Mouse (Mus musculus) embryonic facial prominence, embryonic 14.5 days (tissue): ENCODE data around the gene Rps6. TPM values are rescaled to one million over a fixed set of nuclear protein-coding genes. Genes with fewer than 3 reads are reported as not detected.
A peak's percentile ranks its signal among the peaks of the same experiment; 100 is the strongest.

Source experiments
- ATAC-seq: fragments of 200-750 bp; cut with Nextera tagmentation; 2 replicates; pipeline ENCODE4 v1.8.0; 2017; ENCODE audit warnings: low read depth, moderate number of reproducible peaks, moderate TSS enrichment
- DNase-seq: peaks from one replicate; pipeline ENCODE4 v3.0.0-alpha.2; 2015; ENCODE audit warnings: low spot score
- H3K27ac ChIP-seq: fragments of 300-500 bp; sonication (generic); replicated peaks from 2 replicates; pipeline ENCODE4 v1.5.1; 2014; ENCODE audit warnings: low read depth, mild to moderate bottlenecking, low read length, moderate library complexity
- H3K27me3 ChIP-seq: fragments of 300-500 bp; sonication (generic); replicated peaks from 2 replicates; pipeline ENCODE4 v1.6.1; 2014; ENCODE audit warnings: low read length; ENCODE audit not compliant: control insufficient read depth, insufficient read depth
- H3K36me3 ChIP-seq: fragments of 300-500 bp; sonication (generic); 2 replicates; pipeline ENCODE4 v1.6.1; 2014; ENCODE audit warnings: low read length, mixed read lengths; ENCODE audit not compliant: control insufficient read depth, insufficient read depth
- H3K4me1 ChIP-seq: fragments of 300-500 bp; sonication (generic); 2 replicates; pipeline ENCODE4 v1.6.1; 2014; ENCODE audit warnings: antibody characterized with exemption, low read length; ENCODE audit not compliant: control insufficient read depth, insufficient read depth
- H3K4me2 ChIP-seq: fragments of 300-500 bp; sonication (generic); 2 replicates; pipeline ENCODE4 v1.6.1; 2014; ENCODE audit warnings: low read depth, mild to moderate bottlenecking, low read length, moderate library complexity, mixed read lengths
- H3K4me3 ChIP-seq: fragments of 300-500 bp; sonication (generic); 2 replicates; pipeline ENCODE4 v1.5.1; 2014; ENCODE audit warnings: low read depth, mild to moderate bottlenecking, low read length
- H3K9ac ChIP-seq: fragments of 300-500 bp; sonication (generic); 2 replicates; pipeline ENCODE4 v1.6.1; 2014; ENCODE audit warnings: low read depth, mild to moderate bottlenecking, low read length, moderate library complexity, mixed read lengths
- H3K9me3 ChIP-seq: fragments of 300-500 bp; sonication (generic); 2 replicates; pipeline ENCODE4 v1.6.1; 2016; ENCODE audit warnings: low read length; ENCODE audit not compliant: control insufficient read depth
- WGBS: fragments of 180-500 bp; shearing (Covaris S2); extraction: QIAGEN DNeasy Blood & Tissue Kit; methylation state at CpG from one replicate; pipeline ENCODE4 v1.1.7; 2014; 5-methylcytosine and 5-hydroxymethylcytosine counted together
- polyA plus RNA-seq: library from polyadenylated mRNA; unstranded; fragments of >200 nt; fragmentation: Nextera tagmentation; extraction: Ambion mirVana; gene quantifications from 2 replicates; pipeline ENCODE4 v1.2.1, GENCODE M21; 2014

Gene Rps6
- polyA plus RNA-seq, 1 experiment from 2014 or later = 832 TPM

DNA sequence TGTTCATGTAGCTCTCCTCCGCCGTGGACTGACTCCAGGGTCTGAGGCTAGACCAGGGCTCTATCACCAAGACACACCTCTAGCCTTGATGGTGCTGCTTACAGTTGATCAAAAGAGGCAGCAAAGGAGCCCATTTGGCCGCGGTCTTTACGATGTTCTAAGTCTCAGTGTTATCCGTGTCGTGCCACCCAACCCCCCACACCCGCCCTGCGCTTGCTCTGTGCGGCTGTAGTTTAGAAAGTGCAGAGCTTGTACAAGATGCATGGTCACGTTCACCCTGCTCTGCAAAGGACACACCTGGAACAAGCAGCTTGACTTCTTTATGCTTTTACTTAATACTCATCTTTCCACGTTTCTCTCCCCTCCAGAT, 28.6 kb upstream of the Rps6 start:
- Histone ChIP-seq H3K9ac (peak overlapping the region; percentile 0; the same call in 1 of the 2 replicates), H3K4me3 (peak overlapping the region; percentile 23), H3K36me3 (no peaks in the 10 kb centered on the region), H3K27ac (no peak overlapping the region), H3K4me1 (no peaks in the 10 kb centered on the region), H3K9me3 (no peaks in the 10 kb centered on the region), H3K4me2 (peak overlapping the region; percentile 50), H3K27me3 (no peaks in the 10 kb centered on the region)
- DNase-seq (no peak), ATAC-seq (no peak)
- 48% methylated on average over 12 of the region's 12 CpGs for WGBS

DNA sequence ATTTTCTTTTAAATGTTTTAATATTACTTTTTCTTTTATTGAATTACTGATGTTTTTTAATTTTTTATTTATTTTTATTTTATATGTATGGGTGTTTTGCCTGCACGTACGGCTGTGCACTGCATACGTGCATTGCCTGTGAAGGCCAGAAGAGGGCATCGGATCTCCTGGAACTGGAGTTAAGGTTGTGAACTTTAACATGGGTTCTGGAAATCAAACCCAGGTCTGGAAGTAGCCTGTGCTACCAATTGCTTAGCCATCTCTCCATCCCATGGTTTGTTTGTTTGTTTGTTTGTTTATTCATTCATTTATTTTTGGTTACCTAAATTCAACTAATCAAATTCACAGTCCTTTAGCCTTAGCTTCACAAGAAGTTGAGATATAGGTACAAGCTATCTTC, 27.7 kb upstream of the Rps6 start:
- DNase-seq (no peak), ATAC-seq (no peak)
- no peaks in the 10 kb centered on the region for H3K9me3 ChIP-seq
- no peaks in the 10 kb centered on the region for H3K27me3 ChIP-seq
- H3K27ac ChIP-seq = no peak overlapping the region
- 42% methylated on average over 4 of the region's 4 CpGs for WGBS
- no peaks in the 10 kb centered on the region for H3K4me1 ChIP-seq
- no peak overlapping the region for H3K4me3 ChIP-seq
- no peak overlapping the region for H3K4me2 ChIP-seq
- no peaks in the 10 kb centered on the region for H3K36me3 ChIP-seq
- no peak overlapping the region for H3K9ac ChIP-seq

DNA sequence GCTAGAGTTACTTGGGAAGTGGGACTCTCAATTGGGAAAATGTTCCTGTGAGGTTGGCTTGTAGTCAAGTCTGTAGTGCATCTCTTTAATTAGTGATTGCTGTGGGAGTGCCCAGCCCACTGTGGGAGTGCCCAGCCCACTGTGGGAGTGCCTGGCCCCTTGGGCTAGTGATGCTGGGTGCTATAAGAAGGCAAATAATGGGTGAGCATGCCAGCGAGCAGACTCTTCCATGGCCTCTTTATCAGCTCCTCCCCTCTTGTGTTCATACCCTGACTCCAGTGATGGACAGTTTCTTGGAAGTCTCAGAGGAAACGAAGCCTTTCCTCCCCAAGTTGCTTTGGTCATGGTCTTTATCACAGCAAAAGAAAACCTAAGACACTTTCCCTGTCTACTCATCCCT, 25.2 kb upstream of the Rps6 start:
- Histone ChIP-seq H3K27ac (no peak overlapping the region), H3K4me1 (no peaks in the 10 kb centered on the region), H3K9ac (no peak overlapping the region), H3K4me3 (no peak overlapping the region), H3K4me2 (no peak overlapping the region), H3K36me3 (no peaks in the 10 kb centered on the region), H3K27me3 (no peaks in the 10 kb centered on the region), H3K9me3 (no peaks in the 10 kb centered on the region)
- WGBS = 79% methylated on average over 2 of the region's 2 CpGs
- DNase-seq = no peak
- no peak for ATAC-seq

DNA sequence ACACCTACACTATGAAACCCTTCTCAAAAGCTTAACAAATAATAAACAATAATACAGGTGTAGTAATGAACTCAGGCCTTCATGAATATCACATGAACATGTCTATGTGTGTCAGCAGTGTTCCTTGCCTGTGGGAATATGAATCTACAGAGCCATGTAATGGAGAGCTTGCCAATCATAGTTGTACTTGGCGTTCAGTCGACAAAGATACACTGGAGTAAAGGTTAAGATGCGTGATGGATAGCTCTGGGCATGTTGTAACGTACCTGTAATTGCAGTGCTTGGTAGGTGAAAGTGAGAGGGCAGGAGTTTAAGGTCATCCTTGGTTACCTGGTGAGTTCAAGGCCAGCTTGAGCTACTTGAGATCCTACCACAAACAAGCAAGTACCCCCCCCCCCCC, 24.0 kb upstream of the Rps6 start:
- H3K27ac ChIP-seq = no peak overlapping the region
- H3K9me3 ChIP-seq = no peaks in the 10 kb centered on the region
- 82% methylated on average over 4 of the region's 4 CpGs for WGBS
- no peak for ATAC-seq
- H3K9ac ChIP-seq = no peak overlapping the region
- no peaks in the 10 kb centered on the region for H3K4me1 ChIP-seq
- no peak for DNase-seq
- no peak overlapping the region for H3K4me2 ChIP-seq
- H3K27me3 ChIP-seq = no peaks in the 10 kb centered on the region
- H3K36me3 ChIP-seq = no peaks in the 10 kb centered on the region
- H3K4me3 ChIP-seq = no peak overlapping the region

DNA sequence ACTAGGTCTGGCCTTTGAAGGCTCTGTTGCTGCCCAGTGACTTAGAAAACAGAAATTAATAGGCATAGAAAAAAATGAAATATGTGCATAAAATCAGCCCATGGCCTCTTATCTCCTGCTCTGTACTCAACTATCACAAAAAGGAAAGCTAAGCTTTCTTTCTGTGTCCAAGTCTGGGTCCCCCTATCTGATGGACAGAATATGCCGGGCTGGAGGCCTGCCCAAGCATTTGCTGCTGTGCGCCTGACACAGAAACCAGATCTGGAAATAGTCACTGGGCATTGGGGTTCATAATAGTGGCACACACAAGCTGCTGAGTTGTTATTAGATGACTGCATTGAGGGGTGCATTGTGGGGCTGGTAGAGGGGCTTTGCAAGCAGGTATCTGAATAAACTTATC, 22.3 kb upstream of the Rps6 start:
- H3K27ac ChIP-seq = no peak overlapping the region
- H3K27me3 ChIP-seq = no peaks in the 10 kb centered on the region
- DNase-seq (no peak), ATAC-seq (no peak)
- no peak overlapping the region for H3K4me2 ChIP-seq
- 97% methylated on average over 2 of the region's 2 CpGs for WGBS
- H3K4me1 ChIP-seq = 0 out of 2 replicates have a peak, but pooled peaks cover 3% of the 10 kb centered on the region
- H3K36me3 ChIP-seq = no peaks in the 10 kb centered on the region
- H3K4me3 ChIP-seq = no peak overlapping the region
- H3K9ac ChIP-seq = no peak overlapping the region
- no peaks in the 10 kb centered on the region for H3K9me3 ChIP-seq

DNA sequence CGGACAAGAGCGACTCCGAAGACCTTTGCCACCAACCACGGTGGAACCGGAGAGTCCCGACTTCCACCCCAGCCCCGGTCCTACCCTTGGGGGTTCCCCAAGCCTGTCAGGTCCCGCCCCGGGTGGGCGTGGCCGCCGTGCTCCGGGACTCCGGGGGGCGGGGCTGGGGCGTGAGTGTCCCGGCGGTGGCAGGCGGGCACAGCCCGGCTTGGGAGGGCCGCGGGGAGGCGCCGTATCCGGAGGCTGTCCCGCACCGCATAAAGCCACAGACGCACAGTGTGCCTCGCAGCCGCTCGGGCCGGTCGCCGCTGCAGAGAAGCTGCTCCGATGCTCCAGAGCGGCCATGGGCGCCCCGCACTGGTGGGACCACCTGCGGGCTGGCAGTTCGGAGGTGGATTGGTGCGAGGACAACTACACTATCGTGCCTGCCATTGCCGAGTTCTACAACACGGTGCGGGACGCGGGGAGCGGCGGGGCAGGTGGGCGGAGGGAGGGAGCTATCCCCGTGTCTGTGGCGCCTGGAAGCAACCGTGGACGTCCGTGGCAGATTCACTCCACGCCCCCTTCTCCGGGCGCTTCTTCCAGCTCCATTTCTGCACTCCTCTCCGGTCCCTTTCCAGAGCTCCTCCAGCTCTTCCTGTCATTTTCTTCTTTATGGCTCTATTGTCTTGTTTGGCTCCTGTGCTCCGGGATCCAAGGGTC, 17.1 kb upstream of the Rps6 start, which contains the start of gene Acer2:
Gene Acer2 (plus strand): TSS at position 251 of the 702 bp plus-strand sequence.
- Histone ChIP-seq H3K4me1 (peaks cover 3% of the 10 kb centered on the region; the same call in 1 of the 2 replicates), H3K27ac (0 out of 2 replicates have a peak within 1 kb of the TSS, but pooled peaks have one; percentile 15), H3K4me3 (peak within 1 kb of the TSS; percentile 68), H3K9me3 (no peaks in the 10 kb centered on the region), H3K4me2 (peak within 1 kb of the TSS; percentile 98), H3K27me3 (no peaks in the 10 kb centered on the region), H3K36me3 (no peaks in the 10 kb centered on the region), H3K9ac (peak within 1 kb of the TSS; percentile 70)
- ATAC-seq = peak; percentile 95
- peak; percentile 85 for DNase-seq
- 1% methylated on average over 51 of the region's 60 CpGs for WGBS

DNA sequence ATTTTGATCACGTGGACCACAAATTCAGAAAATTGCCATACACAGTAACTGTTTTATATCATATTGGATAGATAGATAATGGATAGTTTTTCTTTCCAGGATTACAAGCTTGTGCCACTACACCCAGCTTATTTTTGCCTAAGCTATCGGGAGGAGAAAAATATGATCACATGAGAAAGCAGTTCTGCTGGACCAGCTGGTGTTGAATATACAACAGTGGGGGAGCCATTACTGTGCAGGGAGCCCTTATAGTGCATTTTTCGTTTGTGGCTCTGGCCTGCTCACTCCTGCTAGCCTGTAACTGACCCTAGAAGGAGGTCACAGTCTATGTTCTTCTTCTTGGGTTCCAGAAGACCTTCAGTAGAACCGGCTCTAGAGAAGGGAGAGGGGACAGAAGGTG, 15.9 kb upstream of the Rps6 start:
- Histone ChIP-seq H3K4me1 (peaks cover 3% of the 10 kb centered on the region; the same call in 1 of the 2 replicates), H3K9me3 (no peaks in the 10 kb centered on the region), H3K36me3 (no peaks in the 10 kb centered on the region), H3K27me3 (no peaks in the 10 kb centered on the region), H3K27ac (no peak overlapping the region), H3K4me2 (no peak overlapping the region), H3K9ac (no peak overlapping the region), H3K4me3 (no peak overlapping the region)
- 50% methylated on average over 4 of the region's 4 CpGs for WGBS
- DNase-seq = no peak
- ATAC-seq = no peak

DNA sequence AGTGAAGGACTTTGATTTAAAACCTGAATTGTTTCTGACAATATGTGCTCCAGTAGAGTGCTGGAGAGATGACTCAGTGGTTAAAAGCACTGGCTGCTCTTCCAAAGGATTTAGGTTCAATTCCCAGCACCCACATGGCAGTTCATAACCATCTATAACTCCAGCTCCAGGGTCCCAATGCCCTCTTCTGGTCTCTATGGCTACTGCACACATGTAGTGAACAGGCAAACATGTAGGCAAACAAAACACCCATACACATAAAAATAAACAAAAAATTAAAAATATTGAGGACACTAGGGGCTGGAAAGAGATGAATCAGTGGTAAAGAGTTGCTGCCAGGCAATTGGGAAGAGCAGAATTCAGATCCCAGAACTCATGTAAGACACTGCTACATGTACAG, 14.8 kb upstream of the Rps6 start:
- H3K27me3 ChIP-seq = no peaks in the 10 kb centered on the region
- ATAC-seq (no peak), DNase-seq (no peak)
- H3K4me3 ChIP-seq = no peak overlapping the region
- no peaks in the 10 kb centered on the region for H3K9me3 ChIP-seq
- H3K36me3 ChIP-seq = no peaks in the 10 kb centered on the region
- H3K4me1 ChIP-seq = peaks cover 3% of the 10 kb centered on the region; the same call in 1 of the 2 replicates
- no peak overlapping the region for H3K4me2 ChIP-seq
- no peak overlapping the region for H3K27ac ChIP-seq
- H3K9ac ChIP-seq = no peak overlapping the region

DNA sequence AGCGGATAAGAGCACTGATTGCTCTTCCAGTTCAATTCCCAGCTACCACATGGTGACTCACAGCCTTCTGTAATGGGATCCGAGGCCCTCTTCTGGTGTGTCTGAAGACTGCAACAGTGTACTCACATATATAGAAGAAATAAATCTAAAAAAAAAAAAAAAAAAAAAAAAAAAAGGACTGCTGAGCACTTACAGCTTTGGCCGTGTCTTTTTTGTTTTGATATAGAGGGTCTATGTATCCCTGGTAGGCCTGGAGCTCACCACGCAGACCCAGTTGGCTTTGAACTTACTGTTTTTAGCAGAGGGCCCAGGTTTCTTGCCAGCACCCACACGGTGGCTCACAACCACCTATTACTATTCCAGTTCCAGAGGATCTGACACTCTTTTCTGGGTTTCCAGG, 6.9 kb upstream of the Rps6 start:
- no peak overlapping the region for H3K4me3 ChIP-seq
- no peak for ATAC-seq
- WGBS = 82% methylated on average over 5 of the region's 5 CpGs
- H3K4me2 ChIP-seq = no peak overlapping the region
- H3K27ac ChIP-seq = no peak overlapping the region
- no peaks in the 10 kb centered on the region for H3K36me3 ChIP-seq
- no peak for DNase-seq
- H3K4me1 ChIP-seq = no peaks in the 10 kb centered on the region
- H3K9ac ChIP-seq = no peak overlapping the region
- no peaks in the 10 kb centered on the region for H3K27me3 ChIP-seq
- no peaks in the 10 kb centered on the region for H3K9me3 ChIP-seq
